Mouse (Mus musculus): ENCODE data around the gene Slco4c1. TPM values are rescaled to one million over a fixed set of nuclear protein-coding genes. Genes with fewer than 3 reads are reported as not detected.

Gene Slco4c1
- polyA plus RNA-seq, 1 experiment, result not detected

DNA sequence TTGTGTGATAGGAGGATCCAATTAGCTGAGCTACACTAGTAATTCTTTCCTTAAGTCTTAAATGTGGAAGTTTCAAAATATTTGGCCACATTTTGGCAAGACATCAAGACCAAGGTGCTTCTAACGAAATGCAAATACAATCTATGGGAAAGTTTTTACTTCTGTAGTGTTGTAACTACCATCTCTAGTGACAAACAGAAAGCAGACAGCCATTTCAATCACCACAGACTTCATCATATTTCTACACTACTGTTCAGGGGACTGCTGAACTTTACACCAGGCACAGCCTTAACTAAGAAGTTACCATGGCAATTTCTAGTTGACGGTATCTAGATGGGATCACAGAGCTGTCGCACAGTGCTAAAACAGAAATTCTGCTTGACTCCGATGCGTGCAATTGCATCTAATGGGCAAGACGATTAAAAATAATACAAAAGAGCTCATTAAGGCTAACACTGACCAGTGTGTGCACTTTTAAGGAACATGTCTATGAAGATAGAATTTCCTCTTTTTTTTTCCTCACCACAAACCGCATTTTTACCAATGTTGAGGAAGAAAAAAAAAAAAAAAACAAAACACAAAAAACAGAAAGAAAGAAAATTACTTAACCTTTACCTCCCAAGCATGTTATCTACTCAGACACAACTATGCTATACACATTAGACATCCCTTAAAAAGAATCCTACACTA, 11.8 kb downstream of the Slco4c1 start:
- H3K36me3 ChIP-seq (ENCODE audit: control insufficient read depth, insufficient read depth), result no peaks in the 10 kb centered on the region
- no peaks in the 10 kb centered on the region for H3K27me3 ChIP-seq (ENCODE audit: control insufficient read depth, insufficient read depth, insufficient read length)
- no peaks in the 10 kb centered on the region for H3K79me2 ChIP-seq (ENCODE audit: control insufficient read depth, insufficient read depth)
- H3ac ChIP-seq (ENCODE audit: control insufficient read depth, insufficient read length, low read depth), result no peak overlapping the region
- no peaks in the 10 kb centered on the region for H3K79me3 ChIP-seq (ENCODE audit: low read depth)
- no peak overlapping the region for H3K4me3 ChIP-seq (ENCODE audit: insufficient read depth, poor library complexity, severe bottlenecking)
- TF ChIP-seq MYOG (IDR thresholded peaks at IDR 0.05; ENCODE audit: control insufficient read depth, extremely low read depth, insufficient read length) (no peak), USF1 (IDR thresholded peaks at IDR 0.05; ENCODE audit: low read depth) (no peak), MYOD1 (IDR thresholded peaks at IDR 0.05; ENCODE audit: control insufficient read depth, insufficient read length, low read depth) (no peak), FOSL1 (IDR thresholded peaks at IDR 0.05; ENCODE audit: insufficient read depth, low read length, poor library complexity, severe bottlenecking) (no peak), CTCF (IDR thresholded peaks at IDR 0.05; ENCODE audit: control insufficient read depth, insufficient read depth, insufficient read length) (no peak), MAX (IDR thresholded peaks at IDR 0.05) (no peak), CEBPB (IDR thresholded peaks at IDR 0.05; ENCODE audit: low read depth) (no peak)

DNA sequence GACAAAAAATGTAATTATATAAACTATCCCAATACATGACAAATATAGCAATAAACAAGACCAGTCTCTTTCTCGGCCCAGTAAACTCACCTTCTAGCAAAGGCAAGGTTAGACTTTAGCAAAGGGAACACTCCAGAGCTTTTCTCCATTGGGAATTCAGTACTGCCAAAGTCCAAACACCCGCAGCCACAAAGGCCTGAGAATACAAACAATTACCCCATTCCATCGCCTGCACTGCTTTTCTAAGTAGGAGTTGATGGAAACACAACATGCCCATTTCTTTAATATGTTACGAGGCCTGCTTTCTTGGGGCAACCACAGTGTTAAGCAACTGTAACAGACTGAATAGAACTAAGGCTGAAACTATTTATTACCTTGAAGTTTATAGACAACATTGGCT, 18.4 kb downstream of the Slco4c1 start:
- Histone ChIP-seq H3K27me3 (ENCODE audit: control insufficient read depth, insufficient read depth, insufficient read length) (no peaks in the 10 kb centered on the region), H3K79me2 (ENCODE audit: control insufficient read depth, insufficient read depth) (no peaks in the 10 kb centered on the region), H3K79me3 (ENCODE audit: low read depth) (no peaks in the 10 kb centered on the region), H3K36me3 (ENCODE audit: control insufficient read depth, insufficient read depth) (no peaks in the 10 kb centered on the region), H3K4me3 (ENCODE audit: insufficient read depth, poor library complexity, severe bottlenecking) (no peak overlapping the region), H3ac (ENCODE audit: control insufficient read depth, insufficient read length, low read depth) (no peak overlapping the region)
- no peak for TF ChIP-seq MYOD1 (IDR thresholded peaks at IDR 0.05; ENCODE audit: control insufficient read depth, insufficient read length, low read depth)
- no peak for TF ChIP-seq FOSL1 (IDR thresholded peaks at IDR 0.05; ENCODE audit: insufficient read depth, low read length, poor library complexity, severe bottlenecking)
- TF ChIP-seq MYOG (IDR thresholded peaks at IDR 0.05; ENCODE audit: control insufficient read depth, extremely low read depth, insufficient read length), result no peak
- no peak for TF ChIP-seq CEBPB (IDR thresholded peaks at IDR 0.05; ENCODE audit: low read depth)
- no peak for TF ChIP-seq CTCF (IDR thresholded peaks at IDR 0.05; ENCODE audit: control insufficient read depth, insufficient read depth, insufficient read length)
- no peak for TF ChIP-seq USF1 (IDR thresholded peaks at IDR 0.05; ENCODE audit: low read depth)
- no peak for TF ChIP-seq MAX (IDR thresholded peaks at IDR 0.05)

- Histone ChIP-seq H3K27me3 (ENCODE audit: control insufficient read depth, insufficient read depth, insufficient read length) (no peaks in the 10 kb centered on the region), H3K79me3 (ENCODE audit: low read depth) (no peaks in the 10 kb centered on the region), H3K4me3 (ENCODE audit: insufficient read depth, poor library complexity, severe bottlenecking) (no peak overlapping the region), H3K36me3 (ENCODE audit: control insufficient read depth, insufficient read depth) (no peaks in the 10 kb centered on the region), H3ac (ENCODE audit: control insufficient read depth, insufficient read length, low read depth) (no peak overlapping the region), H3K79me2 (ENCODE audit: control insufficient read depth, insufficient read depth) (no peaks in the 10 kb centered on the region)
- no peak for TF ChIP-seq CTCF (IDR thresholded peaks at IDR 0.05; ENCODE audit: control insufficient read depth, insufficient read depth, insufficient read length)
Measured at GRCm38 (mm10) chr1:96849101-96849500, 22.9 kb downstream of the Slco4c1 start.

DNA sequence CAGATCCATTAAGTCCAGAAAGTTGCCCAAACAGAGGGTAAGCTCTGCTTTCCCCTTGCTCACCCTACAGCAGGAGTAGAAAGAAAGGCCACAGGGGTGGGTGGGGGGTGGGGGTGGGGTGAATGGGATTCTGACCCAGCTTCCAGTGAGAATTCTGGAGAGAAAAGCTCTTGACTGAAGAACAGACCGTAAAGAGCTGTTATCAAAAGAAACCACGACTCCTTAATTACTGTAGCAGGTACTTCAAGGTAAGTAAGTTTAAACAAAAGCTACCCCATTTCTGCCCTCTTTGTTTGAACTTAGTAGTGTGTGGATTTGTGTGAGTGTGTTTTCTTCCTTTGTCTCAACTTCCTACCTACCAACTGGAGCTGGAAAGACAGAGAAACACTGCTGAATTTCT, 23.4 kb downstream of the Slco4c1 start:
- no peak overlapping the region for H3K4me3 ChIP-seq (ENCODE audit: insufficient read depth, poor library complexity, severe bottlenecking)
- no peaks in the 10 kb centered on the region for H3K27me3 ChIP-seq (ENCODE audit: control insufficient read depth, insufficient read depth, insufficient read length)
- H3K79me2 ChIP-seq (ENCODE audit: control insufficient read depth, insufficient read depth), result no peaks in the 10 kb centered on the region
- H3K79me3 ChIP-seq (ENCODE audit: low read depth), result no peaks in the 10 kb centered on the region
- TF ChIP-seq CEBPB (IDR thresholded peaks at IDR 0.05; ENCODE audit: low read depth) (no peak), FOSL1 (IDR thresholded peaks at IDR 0.05; ENCODE audit: insufficient read depth, low read length, poor library complexity, severe bottlenecking) (no peak), USF1 (IDR thresholded peaks at IDR 0.05; ENCODE audit: low read depth) (no peak), MAX (IDR thresholded peaks at IDR 0.05) (no peak), CTCF (IDR thresholded peaks at IDR 0.05; ENCODE audit: control insufficient read depth, insufficient read depth, insufficient read length) (no peak), MYOD1 (IDR thresholded peaks at IDR 0.05; ENCODE audit: control insufficient read depth, insufficient read length, low read depth) (no peak), MYOG (IDR thresholded peaks at IDR 0.05; ENCODE audit: control insufficient read depth, extremely low read depth, insufficient read length) (no peak)
- no peaks in the 10 kb centered on the region for H3K36me3 ChIP-seq (ENCODE audit: control insufficient read depth, insufficient read depth)
- no peak overlapping the region for H3ac ChIP-seq (ENCODE audit: control insufficient read depth, insufficient read length, low read depth)

GRCm38 (mm10) chr1:96846727-96847126, 25.2 kb downstream of the Slco4c1 start:
- H3K79me3 ChIP-seq (ENCODE audit: low read depth), result no peaks in the 10 kb centered on the region
- no peak for TF ChIP-seq MYOD1 (IDR thresholded peaks at IDR 0.05; ENCODE audit: control insufficient read depth, insufficient read length, low read depth)
- TF ChIP-seq CTCF (IDR thresholded peaks at IDR 0.05; ENCODE audit: control insufficient read depth, insufficient read depth, insufficient read length), result no peak
- TF ChIP-seq FOSL1 (IDR thresholded peaks at IDR 0.05; ENCODE audit: insufficient read depth, low read length, poor library complexity, severe bottlenecking), result no peak
- no peak for TF ChIP-seq USF1 (IDR thresholded peaks at IDR 0.05; ENCODE audit: low read depth)
- TF ChIP-seq CEBPB (IDR thresholded peaks at IDR 0.05; ENCODE audit: low read depth), result no peak
- no peak for TF ChIP-seq MYOG (IDR thresholded peaks at IDR 0.05; ENCODE audit: control insufficient read depth, extremely low read depth, insufficient read length)
- TF ChIP-seq MAX (IDR thresholded peaks at IDR 0.05), result no peak
- no peaks in the 10 kb centered on the region for H3K27me3 ChIP-seq (ENCODE audit: control insufficient read depth, insufficient read depth, insufficient read length)
- no peaks in the 10 kb centered on the region for H3K79me2 ChIP-seq (ENCODE audit: control insufficient read depth, insufficient read depth)
- H3ac ChIP-seq (ENCODE audit: control insufficient read depth, insufficient read length, low read depth), result no peak overlapping the region
- no peaks in the 10 kb centered on the region for H3K36me3 ChIP-seq (ENCODE audit: control insufficient read depth, insufficient read depth)
- H3K4me3 ChIP-seq (ENCODE audit: insufficient read depth, poor library complexity, severe bottlenecking), result no peak overlapping the region

GRCm38 (mm10) chr1:96805287-96805727, 66.7 kb downstream of the Slco4c1 start:
- no peak overlapping the region for H3K4me3 ChIP-seq (ENCODE audit: insufficient read depth, poor library complexity, severe bottlenecking)
- H3K79me2 ChIP-seq (ENCODE audit: control insufficient read depth, insufficient read depth), result no peaks in the 10 kb centered on the region
- H3K27me3 ChIP-seq (ENCODE audit: control insufficient read depth, insufficient read depth, insufficient read length), result no peaks in the 10 kb centered on the region
- no peak for TF ChIP-seq USF1 (IDR thresholded peaks at IDR 0.05; ENCODE audit: low read depth)
- no peak for TF ChIP-seq CEBPB (IDR thresholded peaks at IDR 0.05; ENCODE audit: low read depth)
- TF ChIP-seq CTCF (IDR thresholded peaks at IDR 0.05; ENCODE audit: control insufficient read depth, insufficient read depth, insufficient read length), result no peak
- no peak for TF ChIP-seq MYOG (IDR thresholded peaks at IDR 0.05; ENCODE audit: control insufficient read depth, extremely low read depth, insufficient read length)
- no peak for TF ChIP-seq MYOD1 (IDR thresholded peaks at IDR 0.05; ENCODE audit: control insufficient read depth, insufficient read length, low read depth)
- no peak for TF ChIP-seq MAX (IDR thresholded peaks at IDR 0.05)
- no peak for TF ChIP-seq FOSL1 (IDR thresholded peaks at IDR 0.05; ENCODE audit: insufficient read depth, low read length, poor library complexity, severe bottlenecking)
- no peaks in the 10 kb centered on the region for H3K36me3 ChIP-seq (ENCODE audit: control insufficient read depth, insufficient read depth)
- no peaks in the 10 kb centered on the region for H3K79me3 ChIP-seq (ENCODE audit: low read depth)
- H3ac ChIP-seq (ENCODE audit: control insufficient read depth, insufficient read length, low read depth), result no peak overlapping the region
